Mouse (Mus musculus) T-cell, adult 2 months (primary cell): Measurements from ENCODE around the gene Mrpl38.
"Not testable (repeated sequence)": the region's sequence is repeated elsewhere in the genome, so short reads cannot be mapped to it uniquely, and the experiment has no call there.

Experiments
- DNase-seq: peaks from one replicate; pipeline ENCODE4 v3.0.0; 2022; ENCODE audit warnings: low spot score

The Mrpl38 gene

DNA sequence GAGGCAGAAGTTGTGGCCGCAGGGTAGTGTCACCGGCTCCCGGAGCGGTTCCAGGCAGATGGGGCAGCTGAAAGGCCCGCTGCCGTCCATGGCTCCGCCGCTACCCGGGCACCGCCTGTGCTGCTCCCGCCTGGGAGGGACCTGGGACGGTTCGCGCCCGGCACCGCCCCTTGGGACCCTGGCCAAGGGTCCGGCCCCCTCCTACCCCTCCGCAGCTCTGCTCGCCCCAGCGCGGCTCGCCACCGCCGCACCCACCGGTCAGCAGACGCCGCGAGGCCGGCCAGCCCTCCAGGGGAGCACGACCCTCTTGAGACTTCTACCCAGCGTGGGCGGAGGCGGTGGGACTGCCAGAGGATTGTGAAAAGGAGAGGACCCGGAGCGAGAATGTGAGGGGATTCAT lies 28.5 kb downstream of the Mrpl38 start:
- no peak for DNase-seq

DNA sequence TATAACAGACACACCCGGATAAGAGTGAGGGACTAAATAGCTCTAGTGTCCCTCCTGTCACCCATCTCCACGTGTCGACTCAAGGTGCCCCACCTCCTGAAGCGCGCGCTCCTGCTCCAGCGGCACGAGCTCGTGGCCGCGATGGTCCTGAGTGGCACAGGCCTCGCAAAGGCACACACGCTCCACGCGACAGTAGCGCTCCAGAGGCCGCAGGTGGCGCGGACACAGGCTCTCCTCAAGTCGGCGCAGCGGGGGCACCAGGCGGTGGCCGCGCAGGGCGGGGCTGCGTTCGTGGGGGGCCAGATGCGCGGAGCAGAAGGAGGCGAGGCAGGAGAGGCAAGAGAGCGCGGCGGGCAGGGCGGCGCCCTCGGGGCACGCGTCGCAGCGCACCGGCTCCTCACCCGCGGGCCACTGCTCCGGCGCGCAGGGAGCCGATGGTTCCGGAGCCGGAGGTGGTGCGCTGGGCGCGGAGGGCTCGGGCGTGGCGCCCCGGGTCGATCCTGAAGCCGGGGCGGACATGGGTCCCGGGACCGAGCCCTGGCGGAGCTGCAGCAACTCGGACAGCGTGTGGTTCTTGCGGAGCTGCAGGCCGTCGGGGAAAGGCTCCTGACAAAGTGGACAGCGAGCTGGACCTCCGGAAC lies 29.1 kb downstream of the Mrpl38 start:
- no peak for DNase-seq

DNA sequence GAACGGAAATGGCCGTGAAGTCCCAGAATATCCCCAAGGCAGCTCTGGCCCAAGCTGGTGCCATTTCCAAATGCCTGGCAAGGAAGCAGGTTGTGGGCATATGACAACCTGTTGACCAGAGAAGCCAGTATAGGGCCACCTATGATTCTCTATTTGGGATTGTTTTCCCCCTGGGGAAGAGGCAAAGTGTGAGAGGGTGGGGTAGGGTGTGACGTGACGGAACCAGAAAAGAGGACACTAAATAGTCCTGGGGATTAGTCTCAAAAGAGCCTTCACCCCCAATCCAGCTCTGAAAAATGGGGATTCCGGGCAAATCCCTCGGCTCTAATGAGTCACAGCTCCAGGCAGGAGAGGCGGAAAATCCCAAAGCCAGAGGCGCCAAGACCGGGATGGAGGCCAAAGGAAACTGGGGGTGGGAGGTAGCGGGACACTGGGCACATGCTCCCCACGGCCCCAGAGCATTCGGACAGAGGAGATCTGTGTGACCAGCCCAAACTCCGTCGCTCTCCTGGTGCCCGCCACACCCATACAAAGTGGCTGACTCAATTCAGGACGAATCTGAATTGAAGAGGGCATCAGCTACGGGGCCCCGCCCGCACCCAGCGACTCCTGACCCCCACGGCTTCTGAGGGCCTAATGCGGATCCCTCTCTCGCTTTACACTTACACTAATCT lies 30.1 kb downstream of the Mrpl38 start:
- no peak for DNase-seq

DNA sequence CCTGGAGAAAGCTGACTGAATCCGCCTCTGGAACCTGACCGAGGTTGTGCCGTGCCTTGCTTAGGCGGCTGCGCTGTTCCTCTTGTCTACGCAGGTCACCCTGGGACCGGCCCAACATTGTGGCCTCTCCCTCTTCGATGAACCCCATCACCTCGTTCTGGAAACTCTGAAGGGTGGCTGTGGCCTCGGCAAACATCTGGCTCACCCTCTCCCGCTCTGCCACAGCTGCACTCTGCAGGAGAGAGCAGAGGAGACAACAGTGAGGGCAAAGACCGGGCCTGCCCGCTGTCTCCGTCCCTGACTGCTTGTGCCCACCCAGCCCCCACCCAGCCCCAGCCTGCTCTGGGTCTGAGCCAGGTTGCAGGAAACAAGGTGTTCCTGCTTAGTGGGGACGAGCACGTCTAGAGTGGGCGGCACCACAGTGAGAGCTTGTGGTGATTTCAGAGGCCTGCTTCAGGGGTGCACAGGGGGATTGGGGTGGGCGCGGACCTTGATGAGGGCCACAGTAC lies 30.8 kb downstream of the Mrpl38 start:
- DNase-seq: no peak

DNA sequence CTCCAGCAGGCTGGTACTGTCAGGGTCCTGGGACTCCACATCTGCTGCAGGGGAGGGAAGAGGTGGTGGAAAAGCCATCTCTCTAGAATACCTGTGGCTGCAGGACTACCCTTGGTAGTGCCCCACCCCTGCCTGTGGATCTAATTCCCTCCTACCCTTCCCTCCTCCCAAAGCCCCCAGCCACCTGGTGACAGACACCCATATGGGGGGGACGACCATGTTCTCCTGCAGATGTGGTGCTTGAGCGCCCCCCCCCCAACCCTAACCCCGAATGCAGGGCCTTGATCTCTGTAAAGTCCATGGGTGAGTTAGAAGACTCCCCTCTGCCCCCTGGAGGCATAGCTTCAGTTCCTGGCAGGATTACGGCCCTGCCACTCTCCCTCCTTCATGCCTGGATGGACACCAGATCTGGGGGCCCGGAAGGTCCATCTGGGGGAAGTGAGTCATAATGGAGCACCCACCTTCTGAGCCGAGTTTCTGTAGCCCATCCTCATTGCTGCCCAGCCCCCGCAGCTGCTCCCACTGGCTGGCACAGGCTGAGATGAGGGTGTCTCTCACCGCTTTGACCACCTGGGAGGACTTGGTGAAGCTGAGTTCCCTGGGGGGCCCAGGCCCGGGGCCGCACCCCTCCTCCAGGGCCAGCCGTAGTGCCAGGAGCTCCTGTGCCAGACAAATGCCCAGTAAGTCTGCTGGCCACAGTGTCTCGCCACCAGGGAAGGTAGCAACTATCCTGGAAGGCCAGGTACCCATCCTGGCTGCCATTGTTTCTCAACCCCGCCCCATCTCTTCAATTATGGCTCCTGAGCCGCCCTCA lies 31.5 kb downstream of the Mrpl38 start:
- no peak for DNase-seq

DNA sequence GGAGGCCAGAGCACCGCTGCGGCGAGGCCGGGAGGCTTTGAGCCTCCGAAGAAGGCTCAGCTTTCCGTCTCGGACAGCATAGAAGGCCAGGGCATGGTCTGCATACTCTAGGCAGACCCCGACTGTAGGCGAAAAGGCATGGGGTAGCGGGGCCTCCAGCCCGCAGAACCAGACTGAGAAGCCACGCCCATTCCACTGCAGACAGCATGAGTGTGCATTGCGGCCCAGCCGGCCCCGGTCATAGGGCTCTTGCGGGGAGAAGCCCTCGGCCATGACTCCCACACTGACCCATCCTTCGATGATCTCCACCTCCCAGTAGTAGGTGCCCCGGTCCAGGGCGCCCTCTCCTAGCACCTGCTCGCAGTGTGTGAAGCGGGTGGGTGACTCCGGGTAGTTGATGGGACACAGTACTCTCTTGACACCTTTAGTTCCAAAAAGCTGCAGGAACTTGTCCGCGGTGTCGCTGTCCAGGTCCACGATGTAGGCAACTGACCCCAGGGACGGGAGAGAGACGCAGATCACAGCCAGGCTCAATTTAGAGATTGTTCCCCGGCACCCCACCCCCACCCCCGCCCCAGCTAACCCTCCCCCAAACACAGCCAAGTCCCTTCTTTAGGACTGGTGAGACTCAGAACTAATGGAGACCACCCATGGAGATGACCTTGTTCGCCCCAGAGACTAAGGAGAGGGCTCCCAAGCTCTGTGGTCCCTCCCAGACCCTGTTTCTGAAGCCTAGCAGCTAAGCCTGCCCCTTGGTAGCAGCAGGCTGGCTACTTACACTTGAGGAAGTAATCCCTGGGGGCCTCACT lies 32.3 kb downstream of the Mrpl38 start:
- DNase-seq: no peak

DNA sequence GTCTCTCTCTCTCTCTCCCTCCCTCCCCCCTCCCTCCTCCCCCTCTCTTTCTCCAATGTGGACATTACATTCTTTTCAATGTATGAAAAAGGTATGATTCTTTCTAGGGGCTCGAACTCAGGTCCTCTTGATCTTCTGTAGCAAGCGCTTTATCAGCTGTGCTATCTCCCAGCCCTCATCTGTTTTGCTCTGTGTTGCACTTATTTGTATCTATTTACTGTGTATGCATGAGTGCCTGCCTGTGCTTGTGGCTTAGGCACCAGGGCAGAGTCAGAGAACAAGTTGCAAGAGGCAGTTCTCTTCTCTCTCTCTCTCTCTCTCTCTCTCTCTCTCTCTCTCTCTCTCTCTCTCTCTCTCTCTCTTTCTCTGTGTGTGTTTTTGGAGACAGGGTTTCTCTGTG lies 33.6 kb downstream of the Mrpl38 start:
- DNase-seq: no peak

DNA sequence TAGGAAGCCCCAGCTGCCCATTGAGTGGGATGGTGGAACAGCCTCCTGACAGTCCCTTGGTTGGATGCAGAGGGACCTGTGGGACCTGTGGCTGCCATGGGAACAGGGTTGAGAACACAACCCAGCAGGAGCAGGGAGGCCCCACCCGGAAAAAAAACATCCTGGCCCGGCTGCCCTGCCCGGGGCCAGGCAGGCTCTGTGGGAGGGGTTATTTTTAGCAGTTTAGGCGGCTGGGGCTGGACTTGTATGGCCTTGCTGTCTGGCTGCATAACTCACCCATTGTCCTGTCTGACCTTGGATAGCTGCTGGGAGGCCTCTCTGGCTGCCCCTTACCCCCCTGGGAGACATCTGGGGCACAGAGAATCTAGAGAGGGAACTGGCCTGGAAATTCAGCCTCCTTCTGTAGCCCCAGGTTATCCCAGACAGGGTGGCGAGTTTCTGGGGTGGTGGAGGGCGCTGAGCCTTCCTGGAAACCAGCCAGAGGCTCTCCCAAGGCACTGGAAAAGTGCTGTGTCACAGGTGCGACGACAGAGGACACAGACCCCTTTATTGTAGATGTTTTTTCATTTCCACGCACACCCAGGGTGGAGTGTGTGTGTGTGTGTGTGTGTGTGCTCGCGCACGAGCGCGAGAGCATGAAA lies 34.5 kb downstream of the Mrpl38 start:
- DNase-seq: no peak

DNA sequence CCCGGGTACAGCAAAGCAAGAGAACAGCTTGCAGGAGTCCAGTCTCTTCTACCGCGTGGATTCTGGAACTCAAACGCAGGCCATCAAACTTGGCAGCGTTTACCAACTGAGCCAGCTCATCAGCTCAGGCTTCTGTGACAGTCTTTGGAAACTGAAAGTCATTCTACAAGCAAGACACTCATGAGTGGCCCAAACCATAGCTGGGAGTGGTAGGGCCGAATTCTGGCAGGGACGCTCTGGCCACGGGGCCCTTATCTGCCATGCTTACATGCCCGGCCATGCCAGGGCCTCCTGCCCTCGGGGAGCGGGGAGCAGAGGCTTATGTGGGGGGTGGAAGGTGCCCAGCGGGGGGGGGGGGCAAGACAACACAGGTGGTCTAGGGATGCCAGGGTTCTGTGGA lies 35.1 kb downstream of the Mrpl38 start:
- no peak for DNase-seq

DNA sequence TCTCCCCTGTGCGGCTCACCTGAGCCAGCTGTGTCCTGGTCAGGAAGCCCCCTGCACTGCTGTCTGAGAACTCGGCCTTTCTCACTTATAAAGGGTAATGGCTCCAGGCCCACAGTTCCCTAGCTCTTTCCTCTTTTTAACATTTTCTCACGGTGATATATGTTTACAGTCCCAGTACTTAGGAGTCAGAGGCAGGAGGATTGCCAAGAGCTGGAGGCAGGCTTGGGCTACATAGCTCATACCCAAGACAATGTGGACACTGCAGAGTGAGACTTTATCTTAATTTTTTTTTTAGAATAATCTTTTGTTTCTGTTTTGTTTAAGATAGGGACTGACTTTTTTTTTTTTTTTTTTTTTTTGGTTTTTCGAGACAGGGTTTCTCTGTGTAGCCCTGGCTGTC lies 36.2 kb downstream of the Mrpl38 start:
- DNase-seq: no peak

DNA sequence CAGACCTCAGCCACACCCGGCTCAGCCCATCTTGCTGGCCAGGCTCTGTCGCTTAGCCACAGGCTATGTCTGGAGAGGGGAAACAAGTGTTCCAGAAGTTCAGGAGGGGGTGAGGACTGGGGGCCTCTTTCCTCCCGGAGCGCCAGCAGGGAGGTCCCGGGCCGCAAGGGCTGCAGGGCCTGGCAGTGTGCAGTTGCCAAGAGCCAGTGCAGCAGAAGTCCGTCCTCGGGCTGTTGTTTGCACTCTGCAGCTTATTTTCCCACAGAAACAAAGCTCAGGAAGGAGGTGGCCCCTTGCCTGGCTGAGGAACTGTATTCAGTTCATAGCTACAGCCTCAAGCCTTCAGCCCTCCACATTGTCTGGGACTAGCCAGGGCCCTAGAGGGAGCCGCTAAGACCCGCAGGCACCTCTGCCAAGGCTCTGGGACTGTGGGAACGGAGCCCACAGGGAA lies 36.7 kb downstream of the Mrpl38 start:
- no peak for DNase-seq

DNA sequence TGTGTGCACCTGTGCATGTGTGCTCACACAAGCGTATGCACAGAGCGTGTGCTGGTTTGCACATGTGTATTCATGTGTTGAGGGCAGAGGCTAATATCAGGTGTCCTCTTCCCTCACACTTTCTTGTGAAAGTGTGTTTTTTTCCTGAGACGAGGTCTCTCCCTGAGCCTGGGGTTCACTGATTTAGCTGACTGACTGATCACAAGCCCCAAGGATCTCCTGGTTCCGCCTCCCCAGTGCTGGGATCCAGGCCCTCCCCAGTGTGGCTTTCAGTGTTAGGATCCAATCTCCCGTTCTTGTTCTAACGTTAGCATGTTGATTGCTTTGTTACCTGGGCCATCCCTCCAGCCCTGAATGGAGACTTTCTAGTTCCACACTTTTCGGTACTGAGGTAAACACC lies 37.8 kb downstream of the Mrpl38 start:
- no peak for DNase-seq

DNA sequence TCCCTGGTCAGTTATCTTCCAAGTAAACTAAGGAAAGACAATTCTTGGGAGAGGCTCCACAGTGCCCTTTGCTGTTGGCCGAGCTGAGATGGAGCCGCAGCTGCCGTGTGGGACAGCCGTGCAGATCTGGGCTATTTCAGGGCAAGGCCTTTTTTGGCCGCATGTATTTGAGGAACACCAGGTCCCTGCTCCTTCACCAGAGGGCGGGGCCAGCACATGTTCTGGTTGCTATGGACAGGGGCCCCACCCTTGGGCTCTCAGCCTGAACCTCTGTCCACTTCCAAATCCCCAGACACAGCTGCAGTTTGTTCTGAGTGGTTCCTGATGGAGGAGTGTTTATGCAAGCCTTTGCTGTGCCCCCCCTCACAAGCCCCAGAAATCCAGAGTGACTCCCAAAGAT lies 38.3 kb downstream of the Mrpl38 start:
- no peak for DNase-seq

DNA sequence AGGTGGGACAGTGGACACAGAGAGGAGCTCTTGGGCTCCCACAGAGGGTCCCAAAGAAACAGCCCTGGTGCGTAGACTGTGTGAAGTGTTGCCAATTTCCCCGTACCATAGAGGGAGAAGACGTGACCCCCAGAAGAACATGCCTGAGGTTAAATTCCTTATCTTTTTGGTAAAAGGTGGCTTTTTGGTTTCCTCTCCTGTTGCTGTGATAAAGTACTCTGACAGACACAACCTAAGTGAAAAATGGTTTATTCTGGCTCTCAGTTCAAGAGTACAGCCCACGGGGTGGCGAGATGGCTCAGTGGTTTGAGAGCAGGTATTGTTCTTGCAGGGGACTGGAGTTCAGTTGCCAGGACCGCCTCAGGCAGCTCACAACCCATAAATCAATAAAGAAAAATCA lies 39.2 kb downstream of the Mrpl38 start:
- no peak for DNase-seq

DNA sequence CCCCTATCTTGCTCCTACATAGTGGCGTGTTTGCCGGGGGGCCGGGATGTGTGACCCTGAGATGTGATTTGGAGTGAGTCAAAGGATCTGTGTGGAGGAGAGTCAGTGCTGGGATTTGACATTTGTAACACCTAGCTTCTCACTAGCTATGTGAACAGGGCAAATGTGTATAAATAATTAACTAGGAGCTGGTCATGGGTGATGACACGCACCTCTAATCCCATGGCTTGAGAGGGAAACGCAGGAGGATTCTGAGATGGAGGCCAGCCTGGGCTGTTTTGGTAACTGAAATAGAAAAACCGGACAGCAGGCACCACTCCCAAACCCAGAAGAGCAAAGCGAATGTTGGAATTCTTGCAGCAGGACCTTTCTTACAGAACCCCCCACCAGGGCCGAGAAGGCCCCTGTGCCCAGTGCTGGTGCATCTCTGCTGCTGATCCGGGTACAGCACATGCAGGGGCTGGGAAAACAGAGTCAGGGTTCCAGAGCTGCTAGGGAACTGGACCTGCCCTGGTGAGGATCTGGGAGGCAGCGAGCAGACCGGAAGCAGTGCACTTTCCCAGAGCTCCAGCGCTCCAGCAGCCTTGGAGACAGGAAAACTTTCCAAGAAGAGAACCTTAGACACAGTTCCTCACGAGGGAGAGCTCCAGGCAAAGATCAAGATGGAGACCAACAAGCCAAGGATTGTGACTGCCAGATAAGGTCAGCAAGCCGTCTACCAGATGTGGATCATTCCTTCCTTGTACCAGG lies 39.8 kb downstream of the Mrpl38 start:
- no peak for DNase-seq

DNA sequence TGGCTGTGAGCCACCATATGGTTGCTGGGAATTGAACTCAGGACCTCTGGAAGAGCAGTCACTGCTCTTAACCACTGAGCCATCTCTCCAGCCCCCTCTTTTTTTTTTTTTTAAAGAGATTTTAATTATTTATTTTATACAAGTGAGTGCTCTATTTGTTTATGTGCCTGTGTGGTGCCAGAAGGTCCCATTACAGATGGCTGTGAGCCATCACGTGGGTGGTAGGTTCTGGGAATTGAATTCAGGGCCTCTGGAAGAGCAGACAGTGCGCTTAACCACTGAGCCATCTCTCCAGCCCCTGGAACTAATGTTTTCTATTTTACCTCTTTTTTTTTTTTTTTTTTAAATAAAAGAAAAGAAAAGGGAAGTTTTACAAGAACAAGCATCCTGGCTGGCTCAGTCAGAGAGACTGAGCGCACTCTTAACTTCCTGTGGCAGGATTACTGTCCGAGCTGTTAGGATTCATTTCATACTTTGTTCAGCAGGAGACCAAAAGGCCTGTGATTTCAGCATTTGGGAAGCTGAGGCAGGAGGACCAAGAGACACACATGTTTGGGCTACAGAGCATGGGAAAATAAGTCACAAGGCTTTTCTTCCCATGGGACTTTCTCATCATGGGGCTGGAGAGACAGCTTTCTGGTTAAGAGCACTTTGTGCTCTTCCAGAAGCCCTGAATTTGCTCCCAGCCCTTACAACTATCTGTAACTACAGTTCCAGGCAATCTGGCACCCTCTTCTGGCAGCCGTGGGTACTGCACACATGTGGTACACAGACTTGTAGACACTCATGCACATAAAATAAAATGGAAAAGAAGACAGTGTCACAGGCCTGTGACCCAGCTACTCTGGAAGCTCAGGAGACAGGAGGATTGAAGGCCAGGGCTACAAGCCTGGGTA lies 42.2 kb downstream of the Mrpl38 start:
- DNase-seq: no peak

DNA sequence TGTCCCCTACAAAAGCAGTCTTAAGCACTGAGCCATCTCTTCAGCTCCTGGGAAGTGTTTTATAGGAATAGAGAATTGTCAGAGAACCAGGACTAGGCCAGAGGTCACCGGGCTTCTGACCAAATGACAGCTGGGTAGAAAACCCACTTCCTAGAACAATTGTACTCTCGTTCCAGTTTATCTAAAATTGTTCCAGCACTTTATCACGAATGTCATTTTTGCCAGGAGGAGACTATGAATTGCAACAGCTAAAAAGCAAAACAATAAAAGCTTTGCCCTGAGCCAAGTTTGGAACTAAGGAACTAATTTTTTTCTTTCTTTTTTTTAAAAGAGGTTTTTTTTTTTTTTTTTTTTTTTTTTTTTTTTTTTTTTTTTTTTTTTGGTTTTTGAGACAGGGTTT lies 43.1 kb downstream of the Mrpl38 start:
- no peak for DNase-seq

DNA sequence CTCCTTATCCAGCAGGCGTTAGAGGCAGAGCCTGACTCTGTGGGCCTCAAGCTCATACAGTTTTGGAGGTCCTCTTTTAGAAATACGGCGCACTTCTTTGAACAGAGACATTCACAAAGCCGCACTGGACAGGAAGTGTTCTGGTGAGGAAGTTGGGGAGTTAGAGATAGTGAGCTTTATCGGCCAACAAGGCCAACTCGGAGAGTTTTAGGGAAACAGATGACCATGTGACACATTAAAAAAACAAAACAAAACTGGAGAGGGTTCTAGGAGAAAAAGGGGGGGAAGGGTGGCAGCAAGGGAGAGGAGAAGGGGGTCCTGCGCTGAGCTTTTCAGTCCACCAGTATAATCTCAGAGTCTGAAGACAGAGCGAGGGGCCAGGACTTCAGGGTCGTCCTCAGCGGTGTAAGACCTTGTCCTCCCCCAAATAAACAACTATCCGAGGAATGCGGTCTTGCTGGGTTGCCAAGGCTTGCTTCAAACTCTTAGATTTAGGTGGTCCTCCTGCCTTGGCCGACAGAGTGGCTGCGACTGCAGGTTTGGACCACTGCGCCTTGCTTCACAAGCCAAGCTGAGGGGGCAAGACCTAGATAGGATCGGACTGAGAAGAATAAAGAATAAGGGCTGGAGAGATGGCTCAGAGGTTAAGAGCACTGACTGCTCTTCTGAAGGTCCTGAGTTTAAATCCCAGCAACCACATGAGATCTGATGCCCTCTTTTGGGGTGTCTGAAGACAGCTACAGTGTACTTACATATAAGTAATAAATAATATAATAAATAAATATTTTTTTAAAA lies 44.7 kb downstream of the Mrpl38 start:
- no peak for DNase-seq

DNA sequence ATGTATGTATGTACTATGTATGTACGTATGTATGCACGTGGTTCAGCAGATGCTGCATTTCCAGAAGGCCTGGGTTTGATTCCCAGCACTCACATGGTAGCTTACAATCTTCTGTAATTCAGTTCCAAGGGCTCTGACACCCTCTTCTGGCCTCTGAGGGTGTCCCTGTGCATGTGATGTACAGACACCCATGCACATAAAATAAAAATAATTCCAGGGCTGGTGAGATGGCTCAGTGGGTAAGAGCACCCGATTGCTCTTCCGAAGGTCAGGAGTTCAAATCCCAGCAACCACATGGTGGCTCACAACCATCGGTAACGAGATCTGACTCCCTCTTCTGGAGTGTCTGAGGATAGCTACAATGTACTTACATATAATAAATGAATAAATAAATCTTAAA lies 45.7 kb downstream of the Mrpl38 start:
- DNase-seq: not testable (repeated sequence)
